Mouse (Mus musculus) gastrocnemius, postnatal 36 days (tissue): ENCODE data around the gene Efcab5. TPM values are rescaled to one million over a fixed set of nuclear protein-coding genes. Genes with fewer than 3 reads are reported as not detected.

ENCODE experiments used
- DNase-seq, 2 experiments: peaks; one replicate each; pipeline ENCODE4 v3.0.0; 2022
- intact Hi-C: fragments of 180-260 bp; cut with DNase I; formaldehyde crosslinking; loops from one replicate; pipeline ENCODE4 v1.15.1; 2025
- long read RNA-seq, 2 experiments: library from polyadenylated mRNA; stranded (forward); transcript quantifications; one replicate each; pipeline ENCODE4 v2.0.0; 2021
- total RNA-seq, 2 experiments: library from RNA; stranded (reverse); gene quantifications; 2 replicates each; pipeline ENCODE4 v1.2.3; 2021

Gene Efcab5
- total RNA-seq: under 1 TPM; 0.10 TPM
- long read RNA-seq, experiment 1: 0 reads
- long read RNA-seq, experiment 2: 0 reads

DNA sequence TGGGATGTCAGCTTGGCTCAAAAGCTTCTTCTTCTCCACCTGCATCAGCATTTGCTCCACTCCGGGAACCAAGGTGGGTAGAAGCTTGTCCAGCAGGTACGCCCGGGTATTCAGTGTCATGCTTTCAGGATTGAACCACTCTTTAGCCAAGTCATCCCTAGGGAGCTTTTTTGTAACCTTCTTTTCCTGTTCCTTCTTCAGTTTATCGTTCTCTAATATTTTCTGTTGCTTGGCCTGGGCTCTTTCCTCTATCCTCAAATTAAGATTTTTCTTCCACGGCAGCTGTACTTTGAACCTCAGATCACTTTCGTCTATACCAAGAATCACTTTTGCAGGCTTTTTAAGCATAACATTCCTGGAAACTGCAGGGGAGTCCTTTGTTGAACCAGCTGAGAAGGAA is at the start of gene Efcab5:
TSS of gene Efcab5 (minus strand) at position 101 of the 400 bp plus-strand sequence.
- DNase-seq: no peak

DNA sequence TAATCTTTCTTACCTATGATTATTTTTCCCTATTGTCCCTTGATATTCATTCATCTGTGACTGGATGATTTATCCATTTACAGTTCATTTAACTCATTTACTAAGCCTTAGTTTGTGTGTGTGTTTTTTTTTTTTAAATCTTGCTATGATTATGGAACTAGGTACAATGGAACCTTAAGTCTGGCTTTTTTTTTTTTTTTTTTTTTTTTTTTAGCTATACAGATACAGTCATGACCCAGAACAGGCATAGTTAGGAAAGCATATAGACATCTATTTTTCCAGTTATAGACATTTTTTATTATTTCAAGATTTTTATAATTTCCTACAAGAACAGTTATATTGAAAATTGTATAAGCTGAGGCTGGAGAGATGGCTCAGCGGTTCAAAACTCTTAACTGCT is 46.5 kb upstream of the Efcab5 start:
- no peak for DNase-seq
- intact Hi-C loops: no loop called here

More for the DNA sequence above, at the start of gene Efcab5:
- intact Hi-C loops: no loop called here

DNA sequence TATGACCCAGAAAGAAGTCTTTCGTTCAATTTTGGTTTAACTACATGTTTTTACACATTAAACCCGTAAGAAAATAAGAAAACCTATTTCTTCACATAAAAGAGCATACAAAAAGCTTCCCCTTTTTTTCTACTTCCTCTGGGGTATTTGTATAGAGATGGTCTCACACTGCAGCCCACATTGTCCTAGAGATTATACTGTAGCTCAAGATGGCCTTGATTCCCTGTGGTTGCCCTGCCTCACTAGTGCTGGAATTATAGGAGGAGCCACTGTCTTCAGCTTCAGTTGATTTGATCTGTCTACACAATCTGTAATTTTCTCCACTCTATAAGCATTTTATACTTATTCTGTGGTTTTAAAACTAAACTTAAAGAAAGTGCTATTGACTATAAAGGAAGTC is 42.7 kb upstream of the Efcab5 start:
- intact Hi-C loops: no loop called here
- DNase-seq: no peak

DNA sequence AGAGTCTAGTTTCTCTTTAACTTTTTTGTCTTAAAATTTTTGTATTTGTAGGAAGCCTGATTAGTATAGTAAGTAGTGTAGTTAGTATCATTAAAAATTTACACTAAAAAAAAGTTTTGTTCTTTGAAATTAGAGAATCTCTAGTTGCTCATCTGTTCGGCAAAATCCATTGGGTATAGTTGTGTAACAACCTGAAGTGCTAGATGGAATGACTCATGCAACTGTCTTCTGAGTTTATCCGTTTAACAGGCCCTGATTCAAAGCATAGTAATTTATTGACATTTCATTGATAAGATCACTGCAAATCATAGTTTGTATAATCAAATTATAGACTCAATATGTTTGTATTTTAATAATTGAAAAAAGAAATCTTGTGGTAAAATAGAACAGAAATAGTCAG is 42.0 kb upstream of the Efcab5 start:
- no peak for DNase-seq
- intact Hi-C loops: no loop called here

DNA sequence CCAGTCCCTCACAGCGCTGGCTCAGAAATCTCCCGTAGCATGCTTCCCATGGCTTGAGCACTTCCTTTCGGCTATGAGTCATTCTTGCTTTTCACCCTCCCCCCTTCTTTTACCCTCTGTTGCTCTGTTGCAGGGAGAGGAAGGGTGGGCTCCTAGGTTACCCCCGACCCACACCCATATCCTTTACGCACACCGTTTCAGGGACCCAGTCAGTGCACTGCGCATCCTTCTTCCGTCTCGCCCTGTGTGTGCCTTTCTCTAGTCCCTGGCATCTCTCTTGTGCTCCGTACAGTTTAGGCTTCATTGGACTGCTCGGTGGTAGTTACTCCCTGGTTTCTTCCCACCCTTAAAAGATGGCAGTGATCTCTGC is 28.0 kb upstream of the Efcab5 start:
- DNase-seq: no peak
- intact Hi-C loops: no loop called here

DNA sequence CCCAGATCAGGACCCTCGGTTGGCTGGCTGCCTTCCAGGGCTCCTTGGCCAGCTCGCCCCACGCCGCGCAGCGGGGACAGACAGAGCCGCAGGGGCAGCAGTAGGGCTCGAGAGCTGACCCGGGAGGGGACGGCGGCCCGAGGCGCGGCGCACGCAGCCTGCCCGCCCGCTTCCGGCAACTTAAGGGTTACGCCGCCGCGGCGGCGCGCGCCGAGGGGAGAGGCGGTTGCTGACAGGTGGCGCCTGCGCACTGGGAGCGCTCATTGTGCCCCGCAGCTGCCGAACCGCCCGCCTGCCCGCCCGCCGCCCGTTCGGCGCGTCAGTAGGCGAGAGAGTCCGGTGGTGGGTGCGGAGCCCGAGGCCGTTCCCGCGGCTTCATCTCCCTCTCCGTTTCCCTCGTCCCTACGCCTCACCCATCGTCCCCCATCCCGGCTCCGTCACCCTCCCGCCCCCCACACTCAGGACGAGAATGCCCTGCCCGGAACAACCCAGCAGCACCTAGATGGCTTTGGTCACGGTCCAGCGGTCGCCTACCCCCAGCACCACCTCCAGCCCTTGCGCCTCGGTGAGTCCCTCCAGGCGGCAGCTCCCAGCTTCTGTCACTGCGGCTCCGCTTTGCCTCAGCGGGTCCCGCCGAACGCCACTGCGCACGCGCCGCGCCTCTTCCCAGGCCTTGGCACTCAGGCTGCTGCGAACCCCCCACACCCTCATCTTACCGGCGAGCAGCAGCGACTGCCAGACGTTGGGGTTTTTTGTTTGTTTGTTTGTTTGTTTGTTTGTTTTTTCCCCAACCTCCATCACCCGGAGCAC is 27.4 kb upstream of the Efcab5 start, which contains the start of gene Ssh2:
TSS of gene Ssh2 (plus strand) at position 337 of the 810 bp plus-strand sequence.
- intact Hi-C loops: loop anchor here (2.0 kb wide), 1 partner anchor 93 kb away; no protein-coding TSS in a partner anchor
- peak; percentile 68 to 72 for DNase-seq

DNA sequence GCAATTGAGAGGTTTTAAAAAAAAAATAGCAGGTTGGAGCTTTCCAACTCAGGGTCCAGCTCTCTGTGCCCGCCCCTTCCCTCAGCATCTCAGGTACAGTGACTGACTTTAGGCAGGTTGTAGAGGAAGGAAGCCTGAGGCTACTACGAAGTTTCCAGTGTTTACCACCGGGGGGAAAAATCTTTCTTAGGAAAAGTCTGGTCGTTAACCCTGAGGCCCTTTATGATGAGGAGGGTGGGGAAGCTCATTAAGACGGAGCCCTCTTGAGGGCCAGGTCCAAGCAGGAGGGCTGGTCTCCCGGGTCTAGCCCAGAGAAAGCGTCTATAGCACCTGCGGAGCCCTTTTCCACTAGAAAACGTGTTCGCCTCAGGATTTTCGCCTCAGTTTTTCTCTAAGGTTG is 26.7 kb upstream of the Efcab5 start:
- intact Hi-C loops: loop anchor here (2.0 kb wide), 1 partner anchor 93 kb away; no protein-coding TSS in a partner anchor
- DNase-seq: peak in 1 of 2 experiments; percentile 14

DNA sequence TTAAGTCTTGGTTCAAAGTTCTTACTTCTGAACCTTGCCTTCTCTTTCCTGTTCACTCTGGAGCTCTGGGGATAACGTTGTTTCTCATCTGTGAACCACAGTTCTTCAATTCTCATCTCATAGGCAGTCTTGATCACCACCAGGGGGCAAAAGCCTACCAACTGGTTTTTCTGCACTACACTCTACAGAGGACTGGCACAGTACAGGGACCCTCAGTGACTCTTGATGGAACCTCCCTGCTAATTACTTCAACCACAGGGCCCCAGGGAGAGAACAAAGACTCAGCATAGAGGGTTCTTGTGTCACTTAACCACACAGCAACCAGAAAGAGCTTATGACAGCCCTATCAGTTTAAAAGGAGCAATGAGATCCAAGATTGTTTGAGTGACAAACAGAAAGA is 26.0 kb upstream of the Efcab5 start:
- peak; percentile 20 to 28 for DNase-seq
- intact Hi-C loops: loop anchor here (2.0 kb wide), 1 partner anchor 94 kb away; no protein-coding TSS in a partner anchor

DNA sequence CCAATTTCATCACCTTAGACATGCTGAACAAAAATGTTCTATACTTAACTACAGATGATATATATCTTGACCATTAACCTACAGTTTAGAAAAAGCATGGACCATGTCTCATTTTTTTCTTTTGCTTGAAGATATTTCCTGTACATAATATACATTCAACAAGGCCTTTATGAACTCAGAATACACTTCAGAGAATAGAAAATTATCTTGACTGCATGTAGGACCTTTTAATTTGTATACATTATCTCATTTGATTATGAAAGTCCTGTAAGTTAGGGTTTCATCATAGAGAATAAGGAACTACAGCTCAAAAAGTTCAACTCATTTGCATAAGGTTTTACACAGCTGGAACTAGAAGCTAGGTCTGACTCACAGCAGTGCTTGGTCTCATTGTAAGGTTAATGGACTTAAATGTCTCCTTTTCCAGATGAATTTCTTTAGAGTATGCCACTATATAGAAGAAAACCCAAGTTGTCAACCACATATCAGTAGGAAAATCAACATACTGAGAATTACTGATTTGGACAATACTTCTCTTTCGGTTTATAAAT is 25.4 kb upstream of the Efcab5 start:
- intact Hi-C loops: loop anchor here (2.0 kb wide), 1 partner anchor 95 kb away; no protein-coding TSS in a partner anchor
- no peak for DNase-seq

DNA sequence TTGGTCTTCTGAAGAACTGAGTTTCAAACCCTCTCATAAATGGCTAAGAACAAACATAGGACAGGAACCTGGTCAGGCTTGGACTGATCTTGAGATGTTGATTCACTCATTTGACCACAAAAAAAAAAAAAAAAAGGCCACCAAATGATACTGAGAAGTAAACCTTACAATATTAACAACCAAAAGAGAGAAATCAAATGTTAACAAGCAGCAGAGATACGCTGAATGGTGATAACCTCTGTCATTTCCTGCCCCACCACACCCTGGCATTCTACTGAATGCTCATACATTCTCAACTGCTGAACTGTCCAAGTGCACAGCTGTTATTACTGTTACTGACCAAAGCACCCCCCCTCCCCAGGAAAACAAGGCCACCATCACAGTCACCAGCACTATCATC is 11.9 kb upstream of the Efcab5 start:
- intact Hi-C loops: no loop called here
- DNase-seq: no peak

DNA sequence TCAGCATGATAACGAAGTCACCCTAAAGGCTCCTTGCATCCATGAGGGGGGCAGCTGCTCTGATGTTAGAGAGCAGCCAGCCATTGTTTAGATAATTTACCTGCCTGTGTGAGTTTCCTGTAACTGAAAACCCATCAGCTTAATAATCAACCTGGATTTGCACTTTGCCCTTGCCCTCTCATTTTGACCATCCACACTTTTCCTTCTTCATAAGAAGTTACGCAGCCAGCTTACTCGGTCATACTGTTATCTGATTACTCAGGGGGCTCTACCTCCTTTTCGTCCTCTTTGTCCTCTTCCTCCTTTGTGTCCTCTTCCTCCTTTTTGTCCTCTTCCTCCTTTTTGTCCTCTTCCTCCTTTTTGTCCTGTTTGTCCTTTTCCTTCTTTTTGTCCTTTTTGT is 10.9 kb upstream of the Efcab5 start:
- no peak for DNase-seq
- intact Hi-C loops: no loop called here

DNA sequence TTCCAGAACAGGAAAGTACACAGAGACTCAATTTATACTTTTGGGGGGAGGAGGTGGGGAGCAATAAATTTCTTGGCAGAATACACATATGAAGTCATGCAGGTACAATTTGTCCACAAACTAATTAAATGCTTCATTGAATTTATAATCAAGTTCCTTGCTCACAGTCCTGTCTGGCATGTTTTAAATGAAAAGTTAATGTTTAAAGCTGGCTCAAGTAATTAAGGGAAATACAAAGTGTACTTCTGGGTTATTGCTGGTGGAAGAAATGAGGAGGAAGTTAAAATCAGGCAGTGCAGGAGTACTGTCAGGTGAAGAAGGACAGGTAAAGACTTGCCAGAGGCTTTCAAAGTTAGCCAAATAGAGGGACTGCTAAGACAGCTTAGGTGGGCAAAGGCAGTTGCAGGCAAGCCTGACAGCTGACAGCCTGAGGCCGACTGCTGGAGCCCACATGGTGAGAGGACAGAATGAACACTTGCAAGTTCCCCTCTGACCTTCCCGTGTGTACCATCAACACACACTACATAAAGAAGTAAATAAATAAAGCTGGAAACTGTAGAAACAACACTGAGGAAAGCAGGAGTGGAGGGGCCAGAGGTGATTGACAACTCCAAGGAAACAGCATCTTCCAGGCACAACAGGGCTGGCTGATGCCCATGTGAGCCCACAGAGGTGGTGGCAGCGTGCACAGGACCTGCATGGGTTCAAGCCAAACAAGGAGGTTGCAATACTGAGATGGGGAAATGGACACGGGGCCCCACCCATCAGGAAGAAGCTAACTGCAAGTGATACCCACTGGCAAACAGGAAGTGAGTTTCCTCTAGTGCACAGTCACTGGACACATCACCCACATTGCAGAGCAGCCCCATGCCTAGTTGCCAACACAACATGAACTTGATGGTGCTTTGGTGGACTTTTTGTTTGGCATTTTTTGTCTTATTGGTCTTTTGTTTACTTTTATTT is 7.7 kb upstream of the Efcab5 start:
- intact Hi-C loops: no loop called here
- DNase-seq: no peak

DNA sequence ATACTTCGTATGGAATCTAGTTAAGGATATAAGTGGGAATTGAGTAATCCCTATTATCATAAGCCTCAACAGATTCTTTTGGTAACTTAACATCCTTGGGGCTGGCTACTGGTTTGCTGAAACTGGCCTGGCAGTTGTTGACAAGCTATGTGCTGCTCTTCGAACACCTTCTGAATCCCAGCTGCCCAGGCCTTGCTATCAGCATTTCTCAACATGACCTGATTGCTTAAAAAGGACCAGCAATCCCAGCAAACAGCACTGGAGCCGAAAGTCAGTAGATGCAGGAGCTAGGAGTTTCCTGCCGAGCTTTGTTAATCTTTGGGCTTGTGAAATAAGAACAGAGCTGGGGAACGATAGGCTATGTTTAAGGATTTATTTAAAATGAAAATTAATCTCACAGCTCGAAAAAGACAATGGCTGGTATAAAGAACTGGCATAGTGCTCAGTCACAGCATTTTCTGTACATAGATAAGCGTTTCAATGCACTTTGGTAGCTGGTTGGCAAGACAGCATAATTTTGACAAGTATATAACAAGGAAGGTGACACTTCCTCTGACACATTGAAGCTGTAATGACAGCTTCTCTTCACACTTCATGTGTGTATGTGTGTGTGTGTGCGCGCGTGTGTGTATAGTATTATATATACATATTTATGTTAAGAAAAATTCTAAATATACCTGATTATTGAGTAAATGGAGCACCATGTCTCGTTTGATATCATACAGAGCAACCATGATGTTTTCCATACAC is 6.8 kb upstream of the Efcab5 start:
- DNase-seq: no peak
- intact Hi-C loops: no loop called here

DNA sequence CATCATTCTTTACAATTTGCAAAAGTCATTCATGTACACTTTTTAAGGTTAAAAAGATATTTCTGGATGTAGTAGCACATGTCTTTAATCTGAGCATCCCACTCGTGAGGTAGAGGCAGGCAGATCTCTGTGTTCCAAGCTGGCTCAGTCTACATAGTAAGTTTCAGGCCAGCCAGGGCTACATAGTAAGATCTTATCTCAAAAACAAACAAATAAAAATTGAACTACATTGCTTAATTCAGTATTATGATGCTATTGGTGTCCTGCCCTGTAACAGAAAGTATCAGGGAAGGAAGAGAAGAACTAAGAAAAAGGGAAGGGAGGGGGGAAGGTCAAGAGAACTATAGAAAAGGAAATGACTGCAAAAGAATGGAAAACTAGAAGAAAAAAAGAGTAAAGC is 6.0 kb upstream of the Efcab5 start:
- intact Hi-C loops: no loop called here

DNA sequence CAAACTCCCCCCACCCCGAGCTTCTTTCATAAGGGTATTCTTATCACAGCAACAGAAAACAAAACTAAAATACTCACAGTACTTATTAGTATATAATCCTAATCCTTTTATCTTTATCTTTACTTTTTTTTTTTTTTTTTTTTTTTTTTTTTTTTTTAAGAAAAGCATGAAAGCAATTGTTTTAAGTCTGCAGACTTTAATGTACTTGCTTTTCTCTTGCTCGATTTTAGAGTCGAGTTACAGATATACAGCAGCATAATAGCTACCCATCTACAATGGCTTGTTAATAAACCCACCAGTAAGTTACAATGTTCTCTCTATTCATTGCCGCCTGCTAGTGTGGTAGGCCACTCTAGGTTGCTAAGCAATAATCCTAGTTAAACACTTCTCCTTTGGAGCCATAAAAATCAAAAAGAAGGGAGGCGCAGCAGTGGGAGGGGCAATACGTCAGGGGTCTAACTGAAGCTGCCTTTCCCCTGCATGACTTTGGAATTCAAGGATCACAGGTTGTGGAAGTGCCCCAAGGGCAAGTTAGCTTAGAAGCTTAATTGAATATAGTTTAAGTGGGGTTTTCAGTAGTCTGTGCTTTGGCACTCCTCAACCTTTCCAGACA is 5.3 kb upstream of the Efcab5 start:
- no peak for DNase-seq
- intact Hi-C loops: no loop called here

More for the DNA sequence above, 6.0 kb upstream of the Efcab5 start:
- DNase-seq: no peak

DNA sequence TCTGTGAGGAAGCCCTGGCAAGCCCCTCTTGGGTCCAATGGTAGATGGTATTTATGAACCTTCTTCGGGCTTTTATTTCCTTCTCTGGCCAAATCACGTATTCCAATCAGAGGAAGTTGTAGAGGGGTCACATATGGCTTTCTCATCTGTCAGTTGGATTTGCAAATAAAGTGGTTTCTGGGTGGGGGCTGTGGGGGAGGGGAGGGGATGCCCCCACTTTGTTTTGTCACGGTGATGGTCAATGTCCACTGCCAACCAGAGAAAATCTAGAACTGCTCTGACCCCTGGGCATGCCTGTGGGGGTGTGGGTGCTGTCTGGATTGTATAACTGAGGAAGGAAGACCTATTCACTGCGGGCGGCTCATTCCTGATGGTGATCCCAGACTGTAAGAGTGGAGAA is 4.6 kb upstream of the Efcab5 start:
- no peak for DNase-seq
- intact Hi-C loops: no loop called here

DNA sequence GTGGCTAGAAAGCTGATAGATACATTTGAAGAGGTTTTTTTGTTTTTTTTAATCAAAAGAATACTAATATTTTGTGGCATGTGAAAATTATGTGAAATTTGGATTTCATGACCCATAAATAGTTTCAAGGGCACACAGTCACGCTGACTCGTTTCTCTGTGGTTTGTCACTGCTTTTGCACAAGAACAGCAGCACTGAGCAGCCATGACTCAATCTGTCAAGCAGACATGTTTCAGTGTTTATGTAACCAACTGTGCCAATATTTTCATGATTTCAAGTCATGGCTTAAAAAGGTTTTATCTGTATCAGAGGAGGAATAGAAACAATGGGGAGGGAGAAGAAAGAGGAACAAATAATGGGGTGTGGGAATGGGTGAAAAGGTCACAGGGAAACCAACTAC is 3.8 kb downstream of the Efcab5 start:
- intact Hi-C loops: no loop called here
- no peak for DNase-seq

DNA sequence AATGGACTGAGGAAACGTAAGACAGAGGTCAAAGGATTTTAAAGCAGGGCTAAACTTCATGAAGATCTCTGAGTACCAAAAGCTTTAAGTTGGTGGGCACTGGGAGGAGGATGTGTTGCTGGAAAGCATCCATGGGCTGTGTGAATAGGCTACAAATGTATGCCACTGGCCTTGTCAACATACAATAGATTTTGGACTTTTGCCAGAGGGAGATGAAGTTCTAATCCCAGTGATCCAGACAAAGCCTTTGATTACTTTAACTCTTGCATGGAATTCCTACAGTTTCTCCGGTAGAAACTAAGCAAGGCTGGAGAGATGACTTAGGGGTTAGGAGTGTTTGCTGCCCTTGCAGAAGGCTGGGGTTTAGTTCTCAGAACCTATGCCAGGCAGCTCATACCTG is 6.2 kb downstream of the Efcab5 start:
- DNase-seq: no peak
- intact Hi-C loops: no loop called here

DNA sequence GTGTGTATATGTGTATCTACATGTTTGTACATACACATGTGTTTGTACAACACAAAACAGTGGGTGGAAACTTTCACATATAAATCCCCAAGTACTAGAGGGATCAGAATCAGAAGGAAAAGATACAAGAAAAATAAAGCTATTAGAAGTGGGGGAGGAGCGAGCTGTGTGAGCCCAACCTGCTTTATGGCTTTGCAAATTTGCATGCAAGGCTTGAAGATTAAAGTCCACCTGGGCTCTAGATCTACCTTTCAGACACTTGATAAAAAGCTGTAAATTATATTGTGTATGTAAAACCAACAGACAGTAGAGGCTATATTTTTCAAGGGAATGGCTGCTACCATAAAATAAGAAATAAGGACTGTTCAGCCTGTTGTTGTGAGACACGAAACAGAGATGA is 6.7 kb downstream of the Efcab5 start:
- DNase-seq: no peak
- intact Hi-C loops: no loop called here

DNA sequence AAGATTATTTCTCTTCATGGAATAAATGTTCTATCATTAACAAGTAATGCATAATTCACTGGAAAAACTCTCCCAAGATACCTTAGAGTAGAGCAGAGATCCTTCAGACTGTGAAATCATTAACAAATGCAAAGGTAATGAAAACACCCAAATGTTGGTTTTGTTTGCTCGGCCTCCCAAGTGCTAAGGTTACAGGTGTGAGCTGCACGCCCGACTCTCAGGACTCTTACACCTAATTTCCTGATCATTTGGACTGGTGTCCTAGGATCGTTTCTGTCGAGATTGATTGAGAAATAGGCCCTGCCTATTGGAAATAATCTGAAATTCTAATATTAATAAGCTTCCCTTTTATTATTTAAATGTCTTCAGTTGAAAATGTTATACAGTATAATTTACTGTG is 7.2 kb downstream of the Efcab5 start:
- intact Hi-C loops: no loop called here
- no peak for DNase-seq
